Mouse (Mus musculus): ENCODE results near the gene Pitpnm1.
A peak's percentile ranks its signal among the peaks of the same experiment; 100 is the strongest.
"Not testable (repeated sequence)": the region's sequence is repeated elsewhere in the genome, so short reads cannot be mapped to it uniquely, and the experiment has no call there.

The Pitpnm1 gene

GRCm38 (mm10) chr19:4099837-4100717 is at the start of gene Pitpnm1:
Pitpnm1 (plus strand) TSS chr19:4099998.
- DNase-seq (ENCODE audit: low read depth in 2 of 2, low spot score in 2 of 2), result peak; percentile 28 to 31

- no peak for DNase-seq (ENCODE audit: low read depth in 2 of 2, low spot score in 2 of 2)
These were observed 48.8 kb upstream of the Pitpnm1 start for GRCm38 (mm10) chr19:4051016-4051415.

- peak; percentile 70 to 79 for DNase-seq (ENCODE audit: low read depth in 2 of 2, low spot score in 2 of 2)
These were observed 47.9 kb upstream of the Pitpnm1 start for GRCm38 (mm10) chr19:4051741-4052515.

GRCm38 (mm10) chr19:4052516-4053030 is 47.2 kb upstream of the Pitpnm1 start:
- DNase-seq (ENCODE audit: low read depth in 2 of 2, low spot score in 2 of 2), result no peak

- DNase-seq (ENCODE audit: low read depth in 2 of 2, low spot score in 2 of 2), result no peak
These were observed 45.2 kb upstream of the Pitpnm1 start for GRCm38 (mm10) chr19:4054613-4055012.

- no peak for DNase-seq (ENCODE audit: low read depth in 2 of 2, low spot score in 2 of 2)
These were observed 44.4 kb upstream of the Pitpnm1 start for GRCm38 (mm10) chr19:4055216-4055946.

- no peak for DNase-seq (ENCODE audit: low read depth in 2 of 2, low spot score in 2 of 2)
These were observed 43.7 kb upstream of the Pitpnm1 start for GRCm38 (mm10) chr19:4055947-4056693.

GRCm38 (mm10) chr19:4056727-4057126 is 43.1 kb upstream of the Pitpnm1 start:
- no peak for DNase-seq (ENCODE audit: low read depth in 2 of 2, low spot score in 2 of 2)

GRCm38 (mm10) chr19:4057389-4057788 is 42.4 kb upstream of the Pitpnm1 start:
- no peak for DNase-seq (ENCODE audit: low read depth in 2 of 2, low spot score in 2 of 2)

GRCm38 (mm10) chr19:4057962-4058361 is 41.8 kb upstream of the Pitpnm1 start:
- no peak for DNase-seq (ENCODE audit: low read depth in 2 of 2, low spot score in 2 of 2)

GRCm38 (mm10) chr19:4058581-4058980 is 41.2 kb upstream of the Pitpnm1 start:
- DNase-seq (ENCODE audit: low read depth in 2 of 2, low spot score in 2 of 2), result no peak

GRCm38 (mm10) chr19:4059069-4059740 is 40.6 kb upstream of the Pitpnm1 start, which contains the start of gene Gstp3:
Gstp3 (minus strand) TSS chr19:4059569.
- DNase-seq (ENCODE audit: low read depth in 2 of 2, low spot score in 2 of 2), result peak; percentile 43 to 53

- DNase-seq (ENCODE audit: low read depth in 2 of 2, low spot score in 2 of 2), result not testable (repeated sequence)
These were observed 39.5 kb upstream of the Pitpnm1 start for GRCm38 (mm10) chr19:4060044-4060898.

- no peak for DNase-seq (ENCODE audit: low read depth in 2 of 2, low spot score in 2 of 2)
These were observed 38.8 kb upstream of the Pitpnm1 start for GRCm38 (mm10) chr19:4060899-4061465.

- not testable (repeated sequence) for DNase-seq (ENCODE audit: low read depth in 2 of 2, low spot score in 2 of 2)
These were observed 36.4 kb upstream of the Pitpnm1 start for GRCm38 (mm10) chr19:4063357-4063756.

- DNase-seq (ENCODE audit: low read depth in 2 of 2, low spot score in 2 of 2), result not testable (repeated sequence)
These were observed 35.3 kb upstream of the Pitpnm1 start for GRCm38 (mm10) chr19:4064501-4064900.

- no peak for DNase-seq (ENCODE audit: low read depth in 2 of 2, low spot score in 2 of 2)
These were observed 33.5 kb upstream of the Pitpnm1 start for GRCm38 (mm10) chr19:4066280-4066679.

- DNase-seq (ENCODE audit: low read depth in 2 of 2, low spot score in 2 of 2), result no peak
These were observed 32.9 kb upstream of the Pitpnm1 start for GRCm38 (mm10) chr19:4066877-4067276.

All from CD8-positive naive resting alpha-beta T cell, adult 2 months (primary cell).